Mouse (Mus musculus) layer of hippocampus, adult 2 months (tissue): ENCODE measurements around the gene Ppp1r13l. TPM values are rescaled to one million over a fixed set of nuclear protein-coding genes. Genes with fewer than 3 reads are reported as not detected.
A peak's percentile ranks its signal among the peaks of the same experiment; 100 is the strongest.

Experiments used
- DNase-seq, 2 experiments: peaks; one replicate each; pipeline ENCODE4 v3.0.0; 2022; ENCODE audit warnings: low spot score in 2 of 2
- H3K27ac ChIP-seq: fragments of 200-600 bp; 2 replicates; pipeline ENCODE4 v1.8.1; 2022
- H3K4me3 ChIP-seq: fragments of 200-600 bp; 2 replicates; pipeline ENCODE4 v1.8.1; 2022; ENCODE audit warnings: mild to moderate bottlenecking
- CTCF ChIP-seq: fragments of 200-600 bp; conservative IDR thresholded peaks from 2 replicates; pipeline ENCODE4 v1.8.1; 2022; ENCODE audit warnings: antibody characterized with exemption, mild to moderate bottlenecking, moderate library complexity
- total RNA-seq, 2 experiments: library from RNA; stranded (reverse); gene quantifications; 2 replicates each; pipeline ENCODE4 v1.2.3; 2021

Ppp1r13l gene
- total RNA-seq, 2 experiments from 2014 or later = 6.1 to 6.9 TPM

GRCm38 (mm10) chr7:19325262-19326199 lies 34.0 kb upstream of the Ppp1r13l start:
- TF ChIP-seq CTCF = no peak
- Histone ChIP-seq H3K4me3 (no peak overlapping the region; the same call in 1 of the 2 replicates), H3K27ac (peak overlapping the region; percentile 96)
- no peak for DNase-seq

DNA sequence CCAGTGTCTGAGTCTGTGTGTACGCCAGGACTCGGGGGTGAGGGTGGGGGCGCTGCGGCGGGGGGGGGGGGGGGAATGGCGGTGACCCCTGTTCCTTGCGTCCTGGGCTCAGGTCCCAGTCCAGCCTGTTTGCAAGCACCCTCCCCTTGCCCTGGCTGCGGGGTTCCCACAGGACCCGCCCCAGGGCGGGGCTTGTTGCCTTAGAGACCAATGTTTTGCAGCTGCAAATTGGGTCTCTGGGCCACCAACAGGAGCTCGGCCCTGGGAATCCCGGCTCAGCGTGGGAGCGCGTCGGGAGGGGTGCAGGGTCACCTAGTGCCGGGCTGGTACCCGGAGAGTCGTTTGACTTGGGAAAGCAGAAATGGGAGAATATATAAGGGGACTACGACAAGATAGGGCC lies 33.2 kb upstream of the Ppp1r13l start:
- DNase-seq = peak; percentile 75 to 77

GRCm38 (mm10) chr7:19327128-19327527 lies 32.4 kb upstream of the Ppp1r13l start:
- peak; percentile 82 to 89 for DNase-seq
- TF ChIP-seq CTCF = no peak
- H3K27ac ChIP-seq = peak overlapping the region; percentile 96
- peak overlapping the region; percentile 48 for H3K4me3 ChIP-seq

More for the DNA sequence above, 33.2 kb upstream of the Ppp1r13l start:
- no peak for TF ChIP-seq CTCF
- H3K4me3 ChIP-seq = peak overlapping the region; percentile 48
- H3K27ac ChIP-seq = peak overlapping the region; percentile 96

DNA sequence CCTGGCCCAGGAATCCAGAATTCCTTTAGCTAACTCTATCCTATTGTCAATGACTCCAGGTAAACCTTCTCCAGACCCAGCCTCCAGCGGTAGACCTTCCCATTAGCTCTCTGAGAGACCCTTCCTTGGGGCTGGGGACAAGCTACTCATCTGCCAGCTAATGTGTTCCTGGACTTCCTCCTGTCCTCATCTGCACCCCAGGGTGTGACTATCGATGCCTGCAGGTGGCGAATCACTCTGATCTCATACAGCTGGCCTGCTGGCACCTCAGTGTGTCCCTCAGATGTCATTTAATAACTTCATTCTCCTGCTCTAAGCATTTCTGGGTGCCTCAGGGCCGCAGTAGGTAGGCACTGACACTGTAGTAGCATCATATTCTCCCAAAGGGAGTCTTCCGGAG lies 31.8 kb upstream of the Ppp1r13l start:
- no peak overlapping the region for H3K4me3 ChIP-seq
- 0 out of 2 replicates have a peak overlapping the region, but pooled peaks have one; percentile 96 for H3K27ac ChIP-seq
- TF ChIP-seq CTCF = no peak
- no peak for DNase-seq

DNA sequence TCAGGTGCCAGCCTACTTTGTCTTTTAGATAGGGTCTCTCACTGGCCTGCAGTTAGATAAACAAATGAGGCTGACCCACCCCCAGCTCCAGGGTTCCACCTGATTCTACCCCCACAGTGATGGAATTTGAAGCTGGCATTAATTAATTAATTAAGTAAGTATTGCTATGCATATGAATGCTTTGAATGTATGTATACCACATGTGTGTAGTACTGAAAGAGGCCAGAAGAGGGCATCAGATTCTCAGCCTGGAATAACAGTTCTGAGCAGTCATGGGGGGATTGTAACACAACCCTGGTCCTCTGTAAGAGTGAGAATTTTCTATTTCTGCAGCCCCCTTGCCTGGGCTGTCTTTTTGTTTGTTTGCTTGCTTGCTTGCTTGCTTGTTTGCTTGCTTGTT lies 31.1 kb upstream of the Ppp1r13l start:
- TF ChIP-seq CTCF = peak; percentile 67
- no peak for DNase-seq
- no peak overlapping the region for H3K4me3 ChIP-seq
- no peak overlapping the region for H3K27ac ChIP-seq

DNA sequence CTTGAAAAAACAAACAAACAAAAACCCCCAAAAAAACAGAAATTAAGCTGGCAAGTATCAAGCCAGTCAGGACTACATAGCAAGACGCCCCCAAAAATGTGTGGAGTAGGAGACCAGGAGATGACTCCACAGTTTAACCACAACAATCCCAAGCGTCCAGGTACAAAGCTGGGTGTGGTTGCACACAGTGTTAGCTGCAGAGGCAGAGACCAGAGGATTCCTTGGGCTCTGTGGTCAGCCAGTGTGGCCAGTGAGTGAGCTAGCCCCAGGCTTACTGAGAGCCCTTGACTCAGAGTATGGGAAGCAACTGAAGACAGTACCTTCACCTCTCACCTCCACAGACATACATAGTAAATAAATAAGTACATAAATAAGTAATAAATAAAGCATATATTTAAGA lies 27.6 kb upstream of the Ppp1r13l start:
- Histone ChIP-seq H3K27ac (no peak overlapping the region), H3K4me3 (no peak overlapping the region)
- DNase-seq = no peak
- TF ChIP-seq CTCF = no peak

DNA sequence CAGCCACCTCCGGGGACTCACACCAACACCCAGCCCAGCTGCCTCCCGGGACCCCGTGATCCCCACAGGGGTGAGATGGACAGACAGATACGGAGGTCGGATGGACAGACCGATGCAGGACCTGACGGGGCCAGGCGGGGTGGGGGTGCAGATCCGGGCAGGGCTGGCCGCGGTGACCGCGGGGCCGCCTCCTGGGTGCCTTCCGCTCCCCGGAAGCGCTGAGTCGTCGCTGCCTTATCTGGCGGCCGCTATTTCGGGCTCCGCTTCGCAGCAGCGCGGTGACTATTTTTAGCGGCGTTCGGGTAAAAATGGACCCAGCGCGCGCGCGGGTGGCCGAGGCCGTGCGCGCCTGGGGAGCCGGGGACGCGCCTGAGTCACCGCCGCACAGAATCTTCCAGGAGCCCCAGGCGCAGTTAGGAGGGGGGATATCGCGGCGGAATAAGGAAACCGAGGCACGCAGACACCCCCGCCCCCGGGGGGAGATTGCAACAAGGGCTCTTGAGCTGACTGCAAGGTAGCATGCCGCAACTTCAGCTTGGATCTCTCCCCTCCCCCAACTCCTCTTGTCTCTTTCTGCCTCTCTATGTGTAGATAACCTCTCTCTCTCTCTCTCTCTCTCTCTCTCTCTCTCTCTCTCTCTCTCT lies 26.7 kb upstream of the Ppp1r13l start:
- no peak for TF ChIP-seq CTCF
- DNase-seq = peak; percentile 85 to 86
- Histone ChIP-seq H3K4me3 (peak overlapping the region; percentile 78), H3K27ac (peak overlapping the region; percentile 95)

DNA sequence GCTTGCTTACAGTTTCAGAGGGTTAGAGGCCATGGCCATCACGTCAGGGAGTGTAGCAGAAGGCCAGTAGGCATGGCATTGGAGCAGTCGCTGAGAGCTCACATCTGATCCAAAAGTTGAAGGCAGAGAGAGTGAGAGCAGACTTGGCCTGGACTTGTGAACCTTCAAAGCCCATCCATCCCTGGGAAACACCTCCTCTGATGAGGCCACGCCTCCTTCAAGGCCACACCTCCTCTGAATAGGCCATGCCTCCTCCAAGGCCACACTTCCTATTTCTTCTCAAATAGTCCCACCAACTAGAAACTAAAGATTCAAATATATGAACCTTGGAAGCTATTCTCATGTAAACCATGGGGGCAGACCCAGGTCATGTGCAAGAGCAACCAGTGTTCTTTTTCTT lies 24.0 kb upstream of the Ppp1r13l start:
- no peak overlapping the region for H3K4me3 ChIP-seq
- H3K27ac ChIP-seq = peak overlapping the region; percentile 47; the same call in 1 of the 2 replicates
- no peak for DNase-seq
- TF ChIP-seq CTCF = no peak

GRCm38 (mm10) chr7:19337122-19337521 lies 22.4 kb upstream of the Ppp1r13l start:
- peak overlapping the region; percentile 90 for H3K27ac ChIP-seq
- no peak for TF ChIP-seq CTCF
- DNase-seq = peak in 1 of 2 experiments; percentile 46
- peak overlapping the region; percentile 17; the same call in 1 of the 2 replicates for H3K4me3 ChIP-seq

DNA sequence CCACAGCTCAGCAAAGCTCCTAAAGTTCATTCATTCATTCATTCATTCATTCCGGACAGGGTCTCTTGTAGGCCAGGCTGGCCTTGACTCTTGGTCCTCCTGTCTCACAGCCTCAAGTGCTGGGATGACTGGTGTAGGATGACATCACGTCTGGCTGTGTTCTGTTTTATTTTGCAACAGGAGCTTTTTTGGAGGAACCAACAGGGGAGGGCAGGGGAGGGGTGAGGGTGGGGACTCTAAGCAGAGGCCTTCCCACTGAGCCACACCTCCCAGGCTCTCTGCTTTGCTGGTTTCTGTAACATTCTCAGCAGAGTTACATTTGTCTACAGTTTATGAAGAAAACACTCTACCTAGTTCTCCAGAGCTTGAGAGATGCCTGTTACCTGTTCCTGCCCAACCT lies 21.5 kb upstream of the Ppp1r13l start:
- H3K4me3 ChIP-seq = no peak overlapping the region
- peak overlapping the region; percentile 90 for H3K27ac ChIP-seq
- TF ChIP-seq CTCF = no peak
- no peak for DNase-seq

GRCm38 (mm10) chr7:19338596-19338995 lies 21.0 kb upstream of the Ppp1r13l start:
- H3K27ac ChIP-seq = peak overlapping the region; percentile 90
- no peak overlapping the region for H3K4me3 ChIP-seq
- no peak for DNase-seq
- no peak for TF ChIP-seq CTCF

- TF ChIP-seq CTCF = no peak
- Histone ChIP-seq H3K4me3 (no peak overlapping the region; the same call in 1 of the 2 replicates), H3K27ac (peak overlapping the region; percentile 87; the same call in 1 of the 2 replicates)
- DNase-seq = no peak
Measured at GRCm38 (mm10) chr7:19341250-19341649, 18.3 kb upstream of the Ppp1r13l start.

DNA sequence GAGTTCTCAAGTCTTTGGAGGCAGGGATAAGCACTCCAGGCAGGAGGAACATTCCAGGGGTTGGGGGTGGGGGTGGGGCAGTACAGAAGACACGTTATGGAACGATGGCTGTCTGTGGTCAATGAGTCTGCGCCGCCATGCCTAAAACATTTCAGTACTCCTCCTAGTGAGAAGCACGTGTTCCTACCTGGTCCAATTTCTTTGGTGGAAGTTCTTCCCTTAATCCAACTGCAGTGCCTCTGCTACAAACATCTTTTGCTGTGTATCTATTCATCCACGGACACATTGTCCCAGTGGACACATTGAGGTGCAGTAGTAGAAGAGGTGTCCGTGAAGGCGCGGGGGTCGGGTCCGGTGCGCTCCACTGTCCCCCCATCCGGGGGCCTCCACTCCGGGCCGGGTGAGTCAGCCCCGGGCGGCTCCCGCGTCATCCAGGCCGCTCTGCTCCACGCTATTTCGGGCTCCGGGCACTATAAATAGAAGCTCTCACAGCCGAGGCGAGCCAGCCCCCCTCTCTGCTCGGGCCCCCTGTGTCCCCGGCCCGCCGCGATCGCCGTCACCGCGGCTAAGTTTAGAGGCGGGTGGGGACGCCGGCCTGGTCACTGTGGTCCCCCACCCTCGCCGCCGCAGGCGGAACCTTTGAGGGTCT lies 17.7 kb upstream of the Ppp1r13l start:
- peak overlapping the region; percentile 87 for H3K27ac ChIP-seq
- no peak for DNase-seq
- peak overlapping the region; percentile 61 for H3K4me3 ChIP-seq
- no peak for TF ChIP-seq CTCF
